Mouse (Mus musculus): ENCODE data around the gene Sipa1l1. TPM values are rescaled to one million over a fixed set of nuclear protein-coding genes. Genes with fewer than 3 reads are reported as not detected.

Sipa1l1 gene
- polyA plus RNA-seq, 1 experiment: 35.1 TPM

DNA sequence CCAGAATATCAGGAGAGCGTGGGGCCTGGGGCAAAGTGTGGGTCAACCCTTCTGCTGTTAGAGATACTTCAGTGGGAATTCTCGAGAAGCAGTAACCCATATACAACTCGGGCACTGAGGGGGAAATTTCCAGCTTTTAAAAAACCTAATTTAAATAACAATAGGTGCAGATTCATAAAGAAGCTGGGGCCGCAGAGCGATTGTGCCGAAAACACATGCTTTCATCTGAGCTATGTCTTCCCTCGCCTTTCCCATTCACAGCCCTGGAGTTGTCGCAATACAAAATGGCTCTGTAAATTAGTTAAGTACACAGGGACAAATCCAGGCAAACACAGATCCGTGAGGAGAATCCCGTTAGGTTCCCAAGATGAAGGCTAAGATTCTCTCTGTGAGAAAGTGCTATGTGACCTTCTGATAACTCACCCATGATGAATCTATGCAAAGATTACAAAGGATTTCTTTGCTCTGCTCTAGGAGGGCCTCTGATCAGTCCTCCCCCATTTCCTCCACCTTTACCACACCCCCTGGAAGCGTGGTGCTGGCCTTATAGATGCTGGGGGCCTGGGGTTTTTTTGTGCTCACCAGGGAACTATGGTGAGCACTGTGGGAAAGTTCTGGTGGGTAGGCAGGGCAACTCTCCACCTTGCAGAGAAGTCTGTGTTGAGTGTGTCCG is 22.0 kb upstream of the Sipa1l1 start:
- no peaks in the 10 kb centered on the region for H3K4me1 ChIP-seq (ENCODE audit: control insufficient read depth, insufficient read depth, low read length)
- no peak overlapping the region for H3K27ac ChIP-seq (ENCODE audit: insufficient read depth, low read length)
- DNase-seq: no peak
- H3K4me3 ChIP-seq (replicated peaks; ENCODE audit: insufficient read depth, low read depth, low read length): no peak overlapping the region
- TF ChIP-seq POLR2A (IDR thresholded peaks at IDR 0.05; ENCODE audit: borderline replicate concordance, insufficient read depth, low read length): no peak
- TF ChIP-seq CTCF (IDR thresholded peaks at IDR 0.05; ENCODE audit: borderline replicate concordance, insufficient read depth, low read depth, low read length): no peak
- 63% methylated on average over 12 of the region's 12 CpGs for WGBS
- no peaks in the 10 kb centered on the region for H3K27me3 ChIP-seq (ENCODE audit: control insufficient read depth, insufficient read depth, low read length)

DNA sequence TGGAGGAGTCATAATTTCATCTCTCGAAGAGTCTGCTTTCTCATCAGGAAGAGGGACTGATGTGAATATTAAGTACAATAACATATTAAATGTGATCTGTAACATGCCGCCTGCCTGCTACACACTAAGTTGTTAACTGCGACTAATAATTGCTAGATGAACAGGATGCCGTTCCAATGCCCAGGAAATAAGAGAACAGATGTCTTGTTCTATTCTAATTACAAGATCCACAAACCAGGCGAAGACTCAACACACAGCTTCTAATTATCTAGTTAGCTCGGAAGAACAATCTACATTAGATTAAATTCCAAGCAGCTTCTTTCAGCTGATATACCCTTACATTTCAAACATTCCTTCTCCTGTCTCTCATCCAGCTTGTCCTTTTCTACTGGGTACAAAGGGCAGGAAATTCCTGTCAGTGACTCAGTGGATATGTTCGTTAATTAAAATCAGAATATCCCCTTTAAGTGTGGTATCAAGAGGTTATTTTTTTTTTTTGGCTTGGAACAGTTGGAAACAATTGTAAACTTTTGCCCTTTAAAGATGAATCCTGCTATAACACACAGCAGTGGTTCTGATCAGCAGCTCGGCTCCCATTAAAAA is 20.7 kb upstream of the Sipa1l1 start:
- no peak for DNase-seq
- no peaks in the 10 kb centered on the region for H3K27me3 ChIP-seq (ENCODE audit: control insufficient read depth, insufficient read depth, low read length)
- 84% methylated on average over 8 of the region's 8 CpGs for WGBS
- no peak overlapping the region for H3K27ac ChIP-seq (ENCODE audit: insufficient read depth, low read length)
- TF ChIP-seq POLR2A (IDR thresholded peaks at IDR 0.05; ENCODE audit: borderline replicate concordance, insufficient read depth, low read length) (no peak), CTCF (IDR thresholded peaks at IDR 0.05; ENCODE audit: borderline replicate concordance, insufficient read depth, low read depth, low read length) (no peak)
- no peak overlapping the region for H3K4me3 ChIP-seq (replicated peaks; ENCODE audit: insufficient read depth, low read depth, low read length)
- H3K4me1 ChIP-seq (ENCODE audit: control insufficient read depth, insufficient read depth, low read length): no peaks in the 10 kb centered on the region

DNA sequence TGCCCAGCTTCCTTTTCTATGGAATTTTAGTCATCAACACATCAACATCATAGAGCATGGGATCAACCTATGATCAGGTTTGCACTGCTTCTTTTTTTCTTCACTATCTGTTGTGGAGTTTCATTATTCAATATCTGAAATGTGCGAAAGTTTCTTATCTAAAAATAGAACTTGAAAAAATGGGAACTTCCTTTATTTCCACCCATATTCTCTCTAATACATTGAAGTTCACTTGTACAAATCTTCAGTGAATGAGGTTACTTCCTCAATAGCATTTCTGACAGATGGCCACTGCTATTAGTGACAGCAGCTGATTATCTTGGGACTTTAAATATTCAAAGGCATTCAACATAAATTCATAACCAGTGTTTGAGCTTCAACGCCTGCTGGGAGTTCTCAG is 18.1 kb upstream of the Sipa1l1 start:
- DNase-seq: no peak
- Histone ChIP-seq H3K27me3 (ENCODE audit: control insufficient read depth, insufficient read depth, low read length) (no peaks in the 10 kb centered on the region), H3K27ac (ENCODE audit: insufficient read depth, low read length) (no peak overlapping the region), H3K4me3 (replicated peaks; ENCODE audit: insufficient read depth, low read depth, low read length) (no peak overlapping the region), H3K4me1 (ENCODE audit: control insufficient read depth, insufficient read depth, low read length) (no peaks in the 10 kb centered on the region)
- TF ChIP-seq POLR2A (IDR thresholded peaks at IDR 0.05; ENCODE audit: borderline replicate concordance, insufficient read depth, low read length): no peak
- TF ChIP-seq CTCF (IDR thresholded peaks at IDR 0.05; ENCODE audit: borderline replicate concordance, insufficient read depth, low read depth, low read length): no peak
- 50% methylated on average over 2 of the region's 2 CpGs for WGBS

DNA sequence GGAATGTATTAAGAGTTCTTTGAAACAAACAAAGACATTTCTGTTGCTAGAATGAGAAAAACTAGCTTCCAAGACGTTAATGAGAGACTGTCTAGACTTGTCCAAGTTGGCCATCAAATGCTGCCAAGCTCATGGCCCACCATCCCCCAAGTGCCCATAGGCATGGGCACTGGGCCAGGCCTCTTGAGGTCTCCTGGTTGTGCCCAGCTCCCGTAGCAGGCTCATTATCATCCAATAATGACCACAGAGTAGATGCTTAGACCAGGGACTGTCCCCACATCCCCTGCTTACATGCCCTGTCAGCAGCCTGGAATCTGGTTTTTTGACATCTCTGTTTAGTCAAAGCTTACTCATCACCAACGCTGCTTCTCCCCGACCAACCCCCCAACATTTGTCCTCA is 14.6 kb upstream of the Sipa1l1 start:
- DNase-seq: no peak

DNA sequence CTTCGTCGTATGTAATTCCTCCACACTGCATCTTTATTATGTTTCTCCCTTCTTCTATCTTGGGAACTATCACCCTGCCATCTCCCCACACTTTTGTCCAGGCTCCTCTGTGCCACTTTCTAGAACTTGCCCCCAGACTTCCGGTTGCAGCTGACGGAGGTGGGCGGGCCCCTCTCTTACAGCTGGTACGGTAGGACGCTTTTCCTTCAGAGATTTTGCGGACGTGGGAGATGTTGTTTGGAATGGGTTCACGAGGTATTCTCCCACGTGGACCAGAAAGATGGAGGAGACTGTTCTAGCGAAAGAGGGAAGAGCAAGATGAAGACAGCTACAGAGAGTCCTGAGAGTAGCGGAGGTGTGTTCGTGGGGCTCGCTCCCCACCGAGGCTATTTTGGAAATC is 10.6 kb upstream of the Sipa1l1 start:
- H3K4me3 ChIP-seq (replicated peaks; ENCODE audit: insufficient read depth, low read depth, low read length): no peak overlapping the region
- H3K27me3 ChIP-seq (ENCODE audit: control insufficient read depth, insufficient read depth, low read length): no peaks in the 10 kb centered on the region
- WGBS: 96% methylated on average over 16 of the region's 16 CpGs
- no peak overlapping the region for H3K27ac ChIP-seq (ENCODE audit: insufficient read depth, low read length)
- TF ChIP-seq CTCF (IDR thresholded peaks at IDR 0.05; ENCODE audit: borderline replicate concordance, insufficient read depth, low read depth, low read length): no peak
- TF ChIP-seq POLR2A (IDR thresholded peaks at IDR 0.05; ENCODE audit: borderline replicate concordance, insufficient read depth, low read length): no peak
- DNase-seq: no peak
- no peaks in the 10 kb centered on the region for H3K4me1 ChIP-seq (ENCODE audit: control insufficient read depth, insufficient read depth, low read length)

More for the DNA sequence above, 14.6 kb upstream of the Sipa1l1 start:
- no peaks in the 10 kb centered on the region for H3K27me3 ChIP-seq (ENCODE audit: control insufficient read depth, insufficient read depth, low read length)
- no peak overlapping the region for H3K4me3 ChIP-seq (replicated peaks; ENCODE audit: insufficient read depth, low read depth, low read length)
- H3K27ac ChIP-seq (ENCODE audit: insufficient read depth, low read length): no peak overlapping the region
- H3K4me1 ChIP-seq (ENCODE audit: control insufficient read depth, insufficient read depth, low read length): no peaks in the 10 kb centered on the region
- 47% methylated on average over 4 of the region's 4 CpGs for WGBS
- TF ChIP-seq CTCF (IDR thresholded peaks at IDR 0.05; ENCODE audit: borderline replicate concordance, insufficient read depth, low read depth, low read length) (no peak), POLR2A (IDR thresholded peaks at IDR 0.05; ENCODE audit: borderline replicate concordance, insufficient read depth, low read length) (no peak)

DNA sequence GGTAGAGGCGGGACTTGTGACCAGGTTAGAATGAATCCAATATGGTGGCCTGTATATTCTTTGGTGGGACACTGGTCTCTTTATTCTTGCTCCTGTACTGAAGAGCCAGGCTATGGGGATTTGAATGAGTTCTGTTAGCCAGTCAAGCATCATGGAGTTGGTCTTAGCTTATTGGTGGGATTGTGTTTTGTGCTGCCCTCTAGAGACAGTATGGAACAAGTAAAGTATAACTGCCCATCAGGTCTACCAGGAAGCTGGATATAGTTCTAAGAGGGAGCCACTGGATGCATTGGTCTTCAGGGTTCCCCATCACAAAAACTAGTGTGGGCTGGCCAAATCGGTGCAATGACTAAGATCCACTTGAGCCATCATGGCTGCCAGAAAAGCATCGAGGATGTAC is 9.7 kb upstream of the Sipa1l1 start:
- no peak for TF ChIP-seq CTCF (IDR thresholded peaks at IDR 0.05; ENCODE audit: borderline replicate concordance, insufficient read depth, low read depth, low read length)
- TF ChIP-seq POLR2A (IDR thresholded peaks at IDR 0.05; ENCODE audit: borderline replicate concordance, insufficient read depth, low read length): no peak
- whole genome bisulfite sequencing: 97% methylated on average over 3 of the region's 3 CpGs
- Histone ChIP-seq H3K27ac (ENCODE audit: insufficient read depth, low read length) (no peak overlapping the region), H3K4me3 (replicated peaks; ENCODE audit: insufficient read depth, low read depth, low read length) (no peak overlapping the region), H3K27me3 (ENCODE audit: control insufficient read depth, insufficient read depth, low read length) (no peaks in the 10 kb centered on the region), H3K4me1 (ENCODE audit: control insufficient read depth, insufficient read depth, low read length) (no peaks in the 10 kb centered on the region)
- DNase-seq: no peak

DNA sequence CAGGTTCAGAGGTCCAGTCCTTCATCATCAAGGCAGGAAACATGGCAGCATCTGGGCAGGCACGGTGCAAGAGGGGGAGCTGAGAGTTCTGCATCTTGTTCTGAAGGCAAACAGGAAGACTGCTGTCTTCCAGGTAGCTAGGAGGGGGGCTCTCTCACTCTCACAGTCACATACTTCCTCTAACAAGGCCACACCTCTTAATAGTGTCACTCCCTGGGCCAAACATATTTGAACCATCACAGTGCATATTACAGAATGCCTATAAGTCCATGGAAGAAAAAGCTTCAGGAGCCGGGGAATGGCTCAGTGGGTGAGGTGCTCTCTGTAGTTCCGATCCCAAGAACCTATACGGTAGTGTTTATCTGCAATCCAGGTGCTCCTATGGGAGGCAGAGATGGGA is 3.5 kb upstream of the Sipa1l1 start:
- no peak overlapping the region for H3K4me3 ChIP-seq (replicated peaks; ENCODE audit: insufficient read depth, low read depth, low read length)
- DNase-seq: no peak
- TF ChIP-seq CTCF (IDR thresholded peaks at IDR 0.05; ENCODE audit: borderline replicate concordance, insufficient read depth, low read depth, low read length) (no peak), POLR2A (IDR thresholded peaks at IDR 0.05; ENCODE audit: borderline replicate concordance, insufficient read depth, low read length) (no peak)
- H3K27ac ChIP-seq (ENCODE audit: insufficient read depth, low read length): no peak overlapping the region
- WGBS: 84% methylated on average over 4 of the region's 4 CpGs
- H3K4me1 ChIP-seq (ENCODE audit: control insufficient read depth, insufficient read depth, low read length): no peaks in the 10 kb centered on the region
- H3K27me3 ChIP-seq (ENCODE audit: control insufficient read depth, insufficient read depth, low read length): no peaks in the 10 kb centered on the region; the same call in 1 of the 2 replicates

DNA sequence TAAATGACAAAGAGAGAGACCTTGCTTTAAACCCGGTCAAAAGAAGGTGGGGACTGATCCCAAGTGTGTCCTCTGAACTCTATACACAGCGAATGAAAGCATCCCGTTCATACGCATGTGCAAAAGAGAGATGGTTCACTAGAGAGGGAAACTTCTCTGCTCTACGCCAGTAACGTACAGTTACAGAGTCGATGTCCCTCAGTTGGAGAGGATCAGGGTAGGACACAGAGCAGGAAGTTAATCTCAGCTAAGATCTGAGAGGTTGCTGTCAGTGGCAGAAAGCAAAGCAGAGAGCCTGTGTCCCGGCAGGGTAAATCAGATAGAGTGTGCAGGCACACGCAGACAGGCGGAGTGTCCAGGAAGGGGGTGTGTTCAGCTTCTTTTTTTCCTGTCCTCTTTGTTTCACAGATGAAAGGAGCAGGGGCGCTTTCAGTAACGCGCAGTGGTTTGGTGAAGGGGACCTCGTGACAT is 3.0 kb upstream of the Sipa1l1 start:
- 29% methylated on average over 14 of the region's 14 CpGs for WGBS
- Histone ChIP-seq H3K4me3 (replicated peaks; ENCODE audit: insufficient read depth, low read depth, low read length) (no peak overlapping the region), H3K27me3 (ENCODE audit: control insufficient read depth, insufficient read depth, low read length) (no peaks in the 10 kb centered on the region; the same call in 1 of the 2 replicates), H3K27ac (ENCODE audit: insufficient read depth, low read length) (no peak overlapping the region), H3K4me1 (ENCODE audit: control insufficient read depth, insufficient read depth, low read length) (no peaks in the 10 kb centered on the region; the same call in 1 of the 2 replicates)
- TF ChIP-seq POLR2A (IDR thresholded peaks at IDR 0.05; ENCODE audit: borderline replicate concordance, insufficient read depth, low read length) (no peak), CTCF (IDR thresholded peaks at IDR 0.05; ENCODE audit: borderline replicate concordance, insufficient read depth, low read depth, low read length) (no peak)
- no peak for DNase-seq

Measured in cerebellum, adult 2 months (tissue).